Mouse (Mus musculus) midbrain, postnatal 0 days (tissue): ENCODE measurements around the gene Rtn3. TPM values are rescaled to one million over a fixed set of nuclear protein-coding genes. Genes with fewer than 3 reads are reported as not detected.
"Not testable (repeated sequence)": the region's sequence is repeated elsewhere in the genome, so short reads cannot be mapped to it uniquely, and the experiment has no call there.

ENCODE experiments used
- ATAC-seq: fragments of 200-750 bp; cut with Nextera tagmentation; 2 replicates; pipeline ENCODE4 v1.8.0; 2017; ENCODE audit warnings: moderate number of reproducible peaks, mild to moderate bottlenecking, moderate TSS enrichment, moderate library complexity; ENCODE audit not compliant: low FRiP score
- DNase-seq: peaks from one replicate; pipeline ENCODE4 v3.0.0-alpha.2; 2015; ENCODE audit warnings: low spot score
- H3K27ac ChIP-seq: fragments of 300-500 bp; sonication (generic); 2 replicates; pipeline ENCODE4 v1.5.1; 2014; ENCODE audit warnings: low read depth, mild to moderate bottlenecking, low read length, mixed read lengths
- H3K27me3 ChIP-seq: fragments of 300-500 bp; sonication (generic); 2 replicates; pipeline ENCODE4 v1.6.1; 2014; ENCODE audit warnings: low read length, control low read depth, mixed read lengths; ENCODE audit not compliant: insufficient read depth
- H3K36me3 ChIP-seq: fragments of 300-500 bp; sonication (generic); 2 replicates; pipeline ENCODE4 v1.6.1; 2014; ENCODE audit warnings: low read length, control low read depth, mixed read lengths; ENCODE audit not compliant: insufficient read depth
- H3K4me1 ChIP-seq: fragments of 300-500 bp; sonication (generic); 2 replicates; pipeline ENCODE4 v1.6.1; 2014; ENCODE audit warnings: mild to moderate bottlenecking, control low read depth, antibody characterized with exemption, low read length, mixed read lengths; ENCODE audit not compliant: insufficient read depth
- H3K4me2 ChIP-seq: fragments of 300-500 bp; sonication (generic); 2 replicates; pipeline ENCODE4 v1.6.1; 2014; ENCODE audit warnings: low read depth, mild to moderate bottlenecking, low read length, mixed read lengths; ENCODE audit not compliant: poor library complexity, severe bottlenecking
- H3K4me3 ChIP-seq: fragments of 300-500 bp; sonication (generic); 2 replicates; pipeline ENCODE4 v1.5.1; 2014; ENCODE audit warnings: low read depth, mild to moderate bottlenecking, low read length, moderate library complexity
- H3K9ac ChIP-seq: fragments of 300-500 bp; sonication (generic); replicated peaks from 2 replicates; pipeline ENCODE4 v1.6.1; 2014; ENCODE audit warnings: mild to moderate bottlenecking, low read length, moderate library complexity, mixed read lengths; ENCODE audit not compliant: poor library complexity, severe bottlenecking
- H3K9me3 ChIP-seq: fragments of 300-500 bp; sonication (generic); 2 replicates; pipeline ENCODE4 v1.6.1; 2016; ENCODE audit warnings: low read length, control low read depth
- CTCF ChIP-seq: IDR thresholded peaks from 2 replicates; pipeline ENCODE4 v1.5.1; 2016; ENCODE audit warnings: antibody characterized with exemption, mild to moderate bottlenecking
- WGBS: fragments of 180-500 bp; shearing (Covaris S2); extraction: QIAGEN DNeasy Blood & Tissue Kit; methylation state at CpG from one replicate; pipeline ENCODE4 v1.1.7; 2014; 5-methylcytosine and 5-hydroxymethylcytosine counted together
- polyA plus RNA-seq: library from polyadenylated mRNA; unstranded; fragments of >200 nt; fragmentation: Nextera tagmentation; extraction: Ambion mirVana; gene quantifications from 2 replicates; pipeline ENCODE4 v1.2.1, GENCODE M21; 2015
- total RNA-seq: library from RNA; depleted of rRNA; stranded (reverse); fragments of >200 nt; gene quantifications from 2 replicates; pipeline ENCODE4 v1.2.3, GENCODE M21; 2014

The Rtn3 gene
- total and polyA plus RNA-seq, 2 experiments from 2014 or later = 420 to 750 TPM

DNA sequence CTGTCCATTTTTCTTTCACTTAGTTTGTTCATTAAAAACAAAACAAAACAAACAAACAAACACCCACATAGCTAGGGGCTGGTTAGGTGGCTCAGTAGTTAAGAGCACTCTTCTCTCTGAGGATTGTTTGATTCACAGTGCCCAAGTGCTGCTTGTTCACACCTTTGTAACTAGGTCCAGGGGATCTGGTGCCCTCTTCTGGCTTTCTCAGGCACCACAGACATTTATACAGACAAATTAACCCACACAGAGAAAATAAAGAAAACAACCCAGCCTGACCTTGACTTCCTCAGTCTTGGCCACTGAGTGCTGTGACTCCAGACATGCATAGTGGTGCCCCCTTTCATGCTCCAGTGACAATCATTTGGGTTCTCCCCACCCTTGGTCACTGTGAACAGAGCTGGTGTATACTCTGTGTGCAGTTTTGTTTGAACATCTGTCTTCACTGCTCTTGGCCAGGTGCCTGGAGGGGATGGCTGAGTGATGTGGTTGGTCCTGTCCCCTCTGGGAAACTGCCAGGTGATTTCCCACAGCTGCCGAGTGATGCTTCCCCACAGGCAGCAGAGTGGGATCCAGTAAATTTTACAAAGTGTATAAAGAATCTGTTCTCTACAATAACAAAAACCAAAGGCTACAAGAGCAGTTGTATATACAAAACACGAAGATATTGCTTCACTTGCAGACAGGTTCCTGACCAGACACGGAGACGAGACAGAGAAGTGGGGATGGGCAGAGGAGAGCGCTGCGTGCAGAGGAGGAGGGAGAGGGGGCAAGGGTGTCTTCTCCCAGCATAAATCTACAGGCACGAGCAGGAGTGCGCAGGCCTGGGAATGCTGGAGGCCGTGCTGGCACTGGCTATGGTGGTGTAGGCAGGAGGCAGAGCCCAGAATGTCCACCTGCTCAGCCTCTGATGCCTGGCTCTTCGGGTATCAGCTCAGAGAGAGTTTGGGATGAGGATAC is 85.9 kb downstream of the Rtn3 start:
- not testable (repeated sequence) for H3K4me3 ChIP-seq
- peak; percentile 50 for TF ChIP-seq CTCF
- peak; percentile 30 for DNase-seq

DNA sequence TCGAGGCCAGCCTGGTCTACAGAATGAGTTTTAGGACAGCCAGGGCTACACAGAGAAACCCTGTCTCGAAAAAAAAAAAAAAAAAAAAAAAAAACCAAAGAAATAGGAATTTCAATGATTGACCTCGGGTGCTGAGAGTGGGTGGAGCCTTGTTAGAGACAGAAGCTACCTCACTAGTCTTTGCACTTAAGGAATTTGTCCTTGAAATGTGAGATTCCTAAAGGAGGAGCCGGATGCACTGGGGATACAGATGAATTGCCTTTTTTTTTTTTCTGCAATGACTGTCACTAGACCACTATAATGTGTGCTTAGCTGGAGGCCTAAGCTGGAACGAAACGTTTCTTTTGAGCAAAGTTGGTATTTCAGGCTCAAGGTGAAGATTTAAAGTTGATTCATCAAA is 94.6 kb downstream of the Rtn3 start:
- DNase-seq = no peak
- no peak overlapping the region for H3K9ac ChIP-seq
- TF ChIP-seq CTCF = no peak
- no peaks in the 10 kb centered on the region for H3K9me3 ChIP-seq
- H3K27ac ChIP-seq = no peak overlapping the region
- no peak for ATAC-seq
- H3K4me2 ChIP-seq = no peak overlapping the region
- H3K4me3 ChIP-seq = no peak overlapping the region
- no peaks in the 10 kb centered on the region for H3K27me3 ChIP-seq
- H3K36me3 ChIP-seq = no peaks in the 10 kb centered on the region
- WGBS = 91% methylated on average over 6 of the region's 6 CpGs
- no peaks in the 10 kb centered on the region; the same call in 1 of the 2 replicates for H3K4me1 ChIP-seq

More for the DNA sequence above, 85.9 kb downstream of the Rtn3 start:
- H3K9me3 ChIP-seq, H3K36me3 ChIP-seq, ATAC-seq, H3K27me3 ChIP-seq, H3K27ac ChIP-seq, H3K9ac ChIP-seq, H3K4me2 ChIP-seq, H3K4me1 ChIP-seq: not testable (repeated sequence)
- 85% methylated on average over 7 of the region's 10 CpGs for WGBS

DNA sequence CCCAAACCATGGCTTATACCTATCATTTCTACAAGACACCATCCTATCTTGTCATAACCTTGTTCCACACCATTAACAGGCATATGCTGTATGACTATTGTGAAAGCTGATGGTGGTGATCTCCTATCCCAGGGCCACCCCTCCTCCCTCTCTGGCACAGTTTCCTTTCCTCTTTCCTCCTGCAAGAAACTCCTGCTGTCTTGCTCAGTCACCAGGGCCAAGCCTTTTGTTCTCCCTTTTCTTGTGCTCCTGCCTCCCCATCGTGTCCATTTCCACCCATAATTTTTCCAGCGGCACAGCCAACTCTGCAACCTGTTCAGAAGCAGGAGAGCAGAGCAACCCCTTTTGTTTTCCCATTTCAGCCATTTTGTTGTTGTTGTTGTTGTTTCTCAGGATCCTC is 97.0 kb downstream of the Rtn3 start:
- H3K4me1 ChIP-seq = peaks cover 6% of the 10 kb centered on the region; the same call in 1 of the 2 replicates
- no peak overlapping the region for H3K4me3 ChIP-seq
- no peak overlapping the region for H3K9ac ChIP-seq
- no peaks in the 10 kb centered on the region for H3K9me3 ChIP-seq
- no peaks in the 10 kb centered on the region for H3K27me3 ChIP-seq
- H3K36me3 ChIP-seq = no peaks in the 10 kb centered on the region
- TF ChIP-seq CTCF = no peak
- no peak overlapping the region for H3K27ac ChIP-seq
- ATAC-seq = no peak
- no peak overlapping the region for H3K4me2 ChIP-seq
- 26% methylated on average over 2 of the region's 2 CpGs for WGBS
- DNase-seq = no peak

DNA sequence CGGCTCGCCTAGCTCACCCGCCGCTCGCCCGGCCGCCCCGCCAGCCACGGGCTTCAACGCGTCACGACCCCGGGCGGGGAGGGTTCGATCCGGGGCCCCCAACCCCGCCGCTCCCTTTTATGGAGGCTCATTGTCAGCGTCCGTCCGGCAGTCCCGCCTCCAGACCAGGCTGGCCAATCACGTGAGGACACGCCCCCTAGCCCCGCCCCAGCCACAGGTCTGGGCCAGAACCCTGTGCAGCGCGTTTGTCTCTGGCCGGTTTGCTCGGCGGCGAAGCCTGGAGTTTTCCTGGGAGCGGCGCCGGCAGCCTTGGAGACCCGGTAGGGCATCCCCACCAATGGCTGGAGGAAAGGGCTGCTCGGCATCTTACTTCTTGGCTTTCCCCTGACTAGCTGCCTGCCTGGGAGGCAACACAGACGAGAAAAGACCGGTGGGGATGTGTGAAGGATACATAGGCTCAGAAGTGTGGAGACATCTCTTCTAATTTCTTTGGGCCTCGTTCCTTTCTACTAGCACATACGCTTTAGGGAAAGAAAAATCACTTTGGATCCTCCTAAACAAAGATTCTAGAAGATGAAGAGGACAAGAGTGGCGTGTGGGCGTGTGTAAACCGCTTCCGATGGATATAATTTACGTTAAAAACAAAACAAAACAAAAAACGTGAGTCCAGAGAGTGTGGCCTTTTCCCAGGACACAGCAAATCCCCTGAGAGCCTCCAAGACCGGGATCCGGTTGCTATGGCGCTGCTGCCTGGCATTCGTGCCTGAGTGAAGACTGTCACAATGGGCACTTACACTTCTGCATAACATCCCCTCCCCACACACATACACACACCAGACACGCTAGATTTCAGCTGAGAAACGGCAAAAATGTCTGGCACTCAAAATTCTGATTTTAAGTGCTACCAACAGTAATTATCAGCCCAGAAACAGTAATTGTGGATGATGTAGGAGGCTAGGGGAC is 99.9 kb downstream of the Rtn3 start, which contains the start of gene Spindoc:
Spindoc (minus strand) TSS at position 92 of the 963 bp plus-strand sequence.
- peak within 1 kb of the TSS; percentile 78 for H3K4me2 ChIP-seq
- peak within 1 kb of the TSS; percentile 92 for H3K27ac ChIP-seq
- H3K4me1 ChIP-seq = peaks cover 7% of the 10 kb centered on the region; the same call in 1 of the 2 replicates
- no peak; the same call in 1 of the 2 replicates for TF ChIP-seq CTCF
- under 1% methylated on average over 44 of the region's 52 CpGs for WGBS
- H3K27me3 ChIP-seq = no peaks in the 10 kb centered on the region
- no peaks in the 10 kb centered on the region for H3K36me3 ChIP-seq
- peak within 1 kb of the TSS; percentile 93 for H3K4me3 ChIP-seq
- peak; percentile 98 for ATAC-seq
- no peaks in the 10 kb centered on the region for H3K9me3 ChIP-seq
- peak within 1 kb of the TSS; percentile 87 for H3K9ac ChIP-seq
- DNase-seq = peak; percentile 98

DNA sequence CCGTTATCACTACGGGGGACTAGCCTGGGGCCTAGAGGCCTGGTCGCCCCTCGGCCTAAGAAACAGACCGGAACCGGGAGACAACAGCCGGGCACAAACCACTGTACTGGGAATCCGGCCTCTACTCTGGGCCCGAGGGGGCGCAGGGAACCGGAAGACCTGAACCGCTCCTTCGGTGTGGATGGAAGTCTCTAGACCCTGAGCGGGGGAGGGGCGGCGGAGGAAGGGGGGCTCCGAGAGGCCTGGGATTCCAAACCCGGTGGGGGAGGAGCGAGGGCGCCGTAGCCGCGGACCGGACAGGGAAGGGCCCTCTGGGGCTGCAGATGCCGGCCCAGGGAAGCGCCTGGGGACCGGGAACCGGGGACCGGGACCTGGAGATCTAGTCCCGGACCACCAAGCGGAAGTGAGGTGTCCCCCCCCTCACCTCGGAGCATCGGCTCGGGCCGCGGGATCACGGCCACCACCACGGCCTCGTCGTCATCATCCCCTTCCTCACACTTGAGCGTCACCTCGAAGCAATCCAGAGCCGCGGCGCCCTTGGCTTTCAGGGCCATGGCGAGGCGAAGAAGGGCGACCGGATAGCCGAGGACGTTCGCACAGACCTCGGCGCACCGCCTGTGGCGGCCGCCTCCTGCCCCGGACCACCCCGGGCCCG is 100.7 kb downstream of the Rtn3 start:
- peaks cover 7% of the 10 kb centered on the region; the same call in 1 of the 2 replicates for H3K4me1 ChIP-seq
- DNase-seq = peak; percentile 72
- WGBS = under 1% methylated on average over 49 of the region's 60 CpGs
- peak overlapping the region; percentile 93 for H3K4me3 ChIP-seq
- ATAC-seq = peak; percentile 75
- peak overlapping the region; percentile 87 for H3K9ac ChIP-seq
- TF ChIP-seq CTCF = 0 out of 2 replicates have a peak, but pooled peaks have one; percentile 25
- peak overlapping the region; percentile 92 for H3K27ac ChIP-seq
- no peaks in the 10 kb centered on the region for H3K9me3 ChIP-seq
- no peaks in the 10 kb centered on the region for H3K36me3 ChIP-seq
- no peaks in the 10 kb centered on the region for H3K27me3 ChIP-seq
- peak overlapping the region; percentile 78 for H3K4me2 ChIP-seq
